Mouse (Mus musculus) testis, adult 10 weeks (tissue): ENCODE results near the gene Pth2. TPM values are rescaled to one million over a fixed set of nuclear protein-coding genes. Genes with fewer than 3 reads are reported as not detected.

ENCODE experiments used
- polyA plus RNA-seq: library from polyadenylated mRNA; stranded (reverse); fragments of 350-450 nt; fragmentation: Illumina TruSeq; extraction: RNeasy Lipid Tissue Mini Kit (QIAGEN cat#74804); gene quantifications from one replicate; pipeline ENCODE4 v1.2.3, GENCODE M21; 2014; ENCODE audit warnings: low read depth, low replicate concordance

The Pth2 gene
- polyA plus RNA-seq = not detected

GRCm38 (mm10) chr7:45180896-45181477, at the start of gene Pth2:
Gene Pth2 (plus strand): TSS chr7:45180995.

GRCm38 (mm10) chr7:45135993-45136567, 44.7 kb upstream of the Pth2 start, which contains the start of the genes Gm45713 and Flt3l:
Gene Gm45713 (minus strand): TSS chr7:45136231.
Gene Flt3l (minus strand): TSS chr7:45136432.

DNA sequence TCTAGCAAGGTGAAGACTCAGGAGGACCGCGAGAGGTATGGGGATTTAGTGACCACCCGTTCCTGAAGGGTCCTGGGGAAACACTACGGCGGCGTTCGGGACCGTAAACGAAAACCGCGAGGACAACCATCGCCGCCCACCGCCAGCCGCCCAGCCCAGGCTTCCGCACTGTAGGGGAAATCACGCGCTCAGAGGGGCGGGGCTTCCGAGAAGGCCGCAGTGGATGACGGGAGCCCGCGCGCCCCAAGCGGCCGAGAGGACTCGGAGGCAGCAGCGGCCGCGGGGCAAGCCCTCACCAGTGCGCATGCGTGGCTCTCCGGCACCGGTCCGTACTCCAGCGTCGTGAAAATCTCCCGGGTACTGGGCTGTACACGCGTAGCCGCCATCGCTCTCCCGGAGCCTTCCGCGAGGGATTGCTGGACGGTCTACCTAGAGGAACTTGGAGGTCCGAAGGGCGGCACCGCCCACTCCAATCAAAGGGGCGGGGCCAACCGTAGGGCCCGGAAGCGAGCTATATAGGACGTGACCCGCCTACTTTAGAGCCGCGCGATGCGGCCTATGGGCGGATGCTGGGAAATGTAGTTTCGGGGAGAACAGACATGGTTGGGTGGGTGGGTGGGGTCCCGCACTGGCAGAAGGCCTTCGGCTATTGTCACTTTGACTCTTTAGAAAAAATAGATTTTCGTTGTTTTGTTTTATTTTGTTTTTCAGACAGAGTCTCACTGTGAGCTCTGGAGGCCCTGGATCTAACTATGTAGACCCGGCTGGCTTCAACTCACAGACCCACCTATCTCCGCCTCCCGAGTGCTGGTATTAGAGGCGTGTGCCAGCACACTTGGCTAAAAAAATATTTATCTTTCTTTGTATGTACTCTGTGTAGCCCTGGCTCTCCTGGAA, 26.5 kb upstream of the Pth2 start, which contains the start of the genes Pih1d1 and Aldh16a1:
Gene Pih1d1 (plus strand): TSS at position 208 of the 897 bp plus-strand sequence.
Gene Aldh16a1 (minus strand): TSS at position 489 of the 897 bp plus-strand sequence.

DNA sequence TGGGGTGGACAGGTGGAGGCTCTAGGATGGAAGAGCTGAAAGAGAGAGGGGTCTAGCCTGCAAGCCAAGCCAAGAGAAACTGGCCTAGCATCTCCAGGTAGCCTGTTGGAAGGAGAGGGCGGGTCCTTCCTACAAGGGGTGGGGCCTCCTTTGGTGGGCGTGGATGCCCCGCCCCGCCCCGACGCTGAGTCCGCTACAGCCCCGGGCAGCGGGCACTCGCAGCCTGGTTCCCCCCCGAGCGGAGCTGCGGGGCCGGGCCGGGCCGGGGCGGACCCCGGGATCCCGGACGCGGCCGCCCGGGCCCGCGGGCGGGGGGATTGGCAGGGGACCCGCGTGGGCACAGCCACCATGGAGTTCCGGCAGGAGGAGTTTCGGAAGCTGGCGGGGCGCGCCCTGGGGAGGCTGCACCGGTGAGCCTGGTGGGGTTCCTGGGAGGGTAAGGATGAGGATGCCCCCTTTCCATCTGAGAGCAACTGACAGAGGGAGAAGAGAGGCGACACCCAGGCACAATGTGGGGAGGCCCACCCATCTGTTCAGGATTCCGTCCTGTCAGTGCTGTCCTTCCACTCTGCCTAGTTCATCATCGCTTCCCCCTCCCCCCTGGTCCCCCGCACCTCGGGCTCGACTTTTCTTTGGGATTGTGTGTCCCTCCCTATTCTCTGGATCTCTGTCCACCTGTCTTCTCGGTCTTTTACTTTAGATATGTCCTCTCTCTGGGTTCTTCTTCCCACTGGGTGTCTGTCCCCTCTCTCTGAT, 16.9 kb upstream of the Pth2 start, which contains the start of gene Slc17a7:
Gene Slc17a7 (plus strand): TSS at position 215 of the 756 bp plus-strand sequence.

DNA sequence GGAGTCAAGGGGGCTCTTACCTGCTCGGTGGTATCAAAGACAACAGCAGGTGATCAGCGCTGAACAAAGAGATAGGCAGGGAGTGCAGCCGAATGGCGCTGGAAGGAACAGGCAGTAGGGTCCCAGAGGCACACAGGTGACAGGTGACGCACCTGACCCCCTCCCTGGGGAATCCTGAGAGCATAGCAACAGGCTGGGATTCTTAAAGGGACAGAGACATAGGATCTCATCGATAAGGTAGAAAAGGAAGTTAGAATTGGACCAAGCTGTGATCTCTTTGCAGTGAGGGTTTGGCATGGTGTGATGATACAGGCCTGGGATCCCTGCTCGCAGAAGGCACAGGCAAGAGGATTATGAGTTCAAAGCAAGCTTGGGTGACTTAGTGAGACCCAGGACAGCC, 1.3 kb upstream of the Pth2 start, which contains the start of gene Gfy:
Gene Gfy (minus strand): TSS at position 101 of the 400 bp plus-strand sequence.

GRCm38 (mm10) chr7:45204380-45205143, 23.8 kb downstream of the Pth2 start, which contains the start of gene Ccdc155:
Gene Ccdc155 (minus strand): TSS chr7:45204892.

DNA sequence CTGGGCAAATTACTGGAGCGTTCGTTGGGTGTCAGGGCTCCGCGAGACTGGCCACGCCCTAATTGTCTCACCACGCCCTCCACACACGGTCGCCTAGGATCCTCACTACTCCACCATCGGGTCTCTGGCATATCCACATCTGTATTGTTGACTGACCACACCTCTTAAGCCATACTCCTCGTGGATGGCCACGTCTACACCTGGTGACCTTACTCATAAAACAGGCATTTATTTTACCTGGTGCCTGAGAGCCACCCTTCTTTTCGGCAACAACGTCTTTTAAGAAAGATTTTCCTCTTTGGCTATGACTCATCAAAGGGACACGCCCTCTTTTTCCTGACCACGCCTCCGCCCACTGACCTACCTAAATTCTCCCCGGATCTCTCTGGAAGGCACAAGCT, 31.1 kb downstream of the Pth2 start, which contains the start of gene Dkkl1:
Gene Dkkl1 (minus strand): TSS at position 297 of the 401 bp plus-strand sequence.

GRCm38 (mm10) chr7:45215673-45216441, 35.1 kb downstream of the Pth2 start, which contains the start of gene Tead2:
Gene Tead2 (plus strand): TSS chr7:45215753.

Other genes starting within 250 kb of the Pth2 start
- gene Tsks, start 237.8 kb upstream of the Pth2 start, polyA plus RNA-seq = 11.2 TPM
- 9.3 TPM for gene Cpt1c, start 206.1 kb upstream of the Pth2 start, polyA plus RNA-seq
- gene Prmt1, start 194.4 kb upstream of the Pth2 start, polyA plus RNA-seq = 8.0 TPM
- 18.4 TPM for gene Irf3, start 183.3 kb upstream of the Pth2 start, polyA plus RNA-seq
- 1.5 TPM for gene Bcl2l12, start 182.3 kb upstream of the Pth2 start, polyA plus RNA-seq
- gene Scaf1, start 164.6 kb upstream of the Pth2 start, polyA plus RNA-seq = 3.3 TPM
- gene Rras, start 163.0 kb upstream of the Pth2 start, polyA plus RNA-seq = 1.8 TPM
- gene Prr12, start 128.1 kb upstream of the Pth2 start, polyA plus RNA-seq = 0.24 TPM
- gene Nosip, start 118.6 kb upstream of the Pth2 start, polyA plus RNA-seq = 4.6 TPM
- gene Prrg2, start 118.3 kb upstream of the Pth2 start, polyA plus RNA-seq = 2.7 TPM
- not detected for gene Rcn3, start 88.8 kb upstream of the Pth2 start, polyA plus RNA-seq
- 1.4 TPM for gene Fcgrt, start 77.1 kb upstream of the Pth2 start, polyA plus RNA-seq
- 157 TPM for gene Rps11, start 56.6 kb upstream of the Pth2 start, polyA plus RNA-seq
- gene Rpl13a, start 52.2 kb upstream of the Pth2 start, polyA plus RNA-seq = 133 TPM
- gene Gm45713, start 44.8 kb upstream of the Pth2 start, polyA plus RNA-seq = not detected
- 1.5 TPM for gene Flt3l, start 44.6 kb upstream of the Pth2 start, polyA plus RNA-seq
- gene Pih1d1, start 26.7 kb upstream of the Pth2 start, polyA plus RNA-seq = 10.2 TPM
- gene Aldh16a1, start 26.4 kb upstream of the Pth2 start, polyA plus RNA-seq = 1.1 TPM
- gene Slc17a7, start 17.0 kb upstream of the Pth2 start, polyA plus RNA-seq = 2.7 TPM
- gene Gfy, start 1.4 kb upstream of the Pth2 start, polyA plus RNA-seq = 3.5 TPM
- 0.49 TPM for gene Ccdc155, start 23.9 kb downstream of the Pth2 start, polyA plus RNA-seq
- gene Dkkl1, start 31.2 kb downstream of the Pth2 start, polyA plus RNA-seq = 186 TPM
- 2.0 TPM for gene Tead2, start 34.8 kb downstream of the Pth2 start, polyA plus RNA-seq
- 0.70 TPM for gene Cd37, start 58.1 kb downstream of the Pth2 start, polyA plus RNA-seq
- 10.2 TPM for gene Slc6a16, start 60.1 kb downstream of the Pth2 start, polyA plus RNA-seq
- 50.8 TPM for gene Slc6a21, start 96.5 kb downstream of the Pth2 start, polyA plus RNA-seq
- gene Trpm4, start 152.8 kb downstream of the Pth2 start, polyA plus RNA-seq = 0.74 TPM
- 0.08 TPM for gene Hrc, start 154.3 kb downstream of the Pth2 start, polyA plus RNA-seq
- not detected for gene Ppfia3, start 186.0 kb downstream of the Pth2 start, polyA plus RNA-seq
- gene Lin7b, start 189.6 kb downstream of the Pth2 start, polyA plus RNA-seq = 0.39 TPM
- gene Snrnp70, start 214.7 kb downstream of the Pth2 start, polyA plus RNA-seq = 109 TPM
- not detected for gene Kcna7, start 224.7 kb downstream of the Pth2 start, polyA plus RNA-seq
- 0.43 TPM for gene Ntf5, start 232.7 kb downstream of the Pth2 start, polyA plus RNA-seq
- gene Lhb, start 239.8 kb downstream of the Pth2 start, polyA plus RNA-seq = 0.36 TPM